Mouse (Mus musculus) CH12.LX (cell line): ENCODE measurements at regions not wholly inside any gene's neighbourhood (a gene's known extent, or its start where the extent isn't known, plus 50 kb on each side); places are given as distances from the start of the nearest gene placed in this dataset.

ENCODE experiments used
- CHD2 ChIP-seq: IDR thresholded peaks from 2 replicates; pipeline ENCODE4 v1.6.1; 2011; ENCODE audit warnings: low read length, improper control_type of control experiment
- CTCF ChIP-seq, 2 experiments: IDR thresholded peaks in 1 of 2; conservative IDR thresholded peaks in 1 of 2; 2 replicates each; pipeline ENCODE4 v1.5.1; 2011 to 2012; ENCODE audit warnings: low read depth in 2 of 2, low read length in 2 of 2, improper control_type of control experiment in 1 of 2, inconsistent platforms in 1 of 2, mild to moderate bottlenecking in 1 of 2, moderate library complexity in 1 of 2
- E2F4 ChIP-seq: IDR thresholded peaks from 2 replicates; pipeline ENCODE4 v1.6.1; 2011; ENCODE audit warnings: low read depth, low read length, improper control_type of control experiment; ENCODE audit not compliant: insufficient replicate concordance
- ETS1 ChIP-seq: conservative IDR thresholded peaks from 2 replicates; pipeline ENCODE4 v1.6.1; 2012; ENCODE audit warnings: low read depth, mild to moderate bottlenecking, inconsistent platforms, low read length, improper control_type of control experiment, moderate library complexity
- MAFK ChIP-seq: IDR thresholded peaks from 2 replicates; pipeline ENCODE4 v1.6.1; 2011; ENCODE audit warnings: low read length, improper control_type of control experiment; ENCODE audit not compliant: insufficient replicate concordance
- POLR2A ChIP-seq: IDR thresholded peaks from 2 replicates; pipeline ENCODE4 v1.6.1; 2011; ENCODE audit warnings: low read depth, mild to moderate bottlenecking, improper control_type of control experiment, low read length
- SIN3A ChIP-seq: IDR thresholded peaks from 2 replicates; pipeline ENCODE4 v1.6.1; 2012; ENCODE audit warnings: low read length, improper control_type of control experiment, inconsistent platforms
- SMC3 ChIP-seq: IDR thresholded peaks from 2 replicates; pipeline ENCODE4 v1.6.1; 2011; ENCODE audit warnings: low read depth, low read length, improper control_type of control experiment
- ZC3H11A ChIP-seq: IDR thresholded peaks from 2 replicates; pipeline ENCODE4 v1.6.1; 2012; ENCODE audit warnings: low read depth, mild to moderate bottlenecking, inconsistent platforms, low read length, improper control_type of control experiment
- ZNF384 ChIP-seq: IDR thresholded peaks from 2 replicates; pipeline ENCODE4 v1.6.1; 2012; ENCODE audit warnings: low read depth, low read length, improper control_type of control experiment, inconsistent platforms

GRCm38 (mm10) chr1:168918331-168919076 is 486.4 kb upstream of the Pbx1 start:
- no peak for TF ChIP-seq ETS1
- TF ChIP-seq SMC3 = no peak
- no peak for TF ChIP-seq CTCF (conservative IDR thresholded peaks at IDR 0.05 in 1 of 2, IDR thresholded peaks at IDR 0.05 in 1 of 2; ENCODE audit: low read depth in 2 of 2, low read length in 2 of 2)
- no peak for TF ChIP-seq ZNF384
- no peak for TF ChIP-seq SIN3A
- no peak for TF ChIP-seq CHD2
- TF ChIP-seq E2F4 = no peak
- no peak for TF ChIP-seq POLR2A
- no peak for TF ChIP-seq MAFK
- TF ChIP-seq ZC3H11A = no peak
